Mouse (Mus musculus): ENCODE measurements at regions not wholly inside any gene's neighbourhood (a gene's known extent, or its start where the extent isn't known, plus 50 kb on each side); places are given as distances from the start of the nearest gene placed in this dataset.

DNA sequence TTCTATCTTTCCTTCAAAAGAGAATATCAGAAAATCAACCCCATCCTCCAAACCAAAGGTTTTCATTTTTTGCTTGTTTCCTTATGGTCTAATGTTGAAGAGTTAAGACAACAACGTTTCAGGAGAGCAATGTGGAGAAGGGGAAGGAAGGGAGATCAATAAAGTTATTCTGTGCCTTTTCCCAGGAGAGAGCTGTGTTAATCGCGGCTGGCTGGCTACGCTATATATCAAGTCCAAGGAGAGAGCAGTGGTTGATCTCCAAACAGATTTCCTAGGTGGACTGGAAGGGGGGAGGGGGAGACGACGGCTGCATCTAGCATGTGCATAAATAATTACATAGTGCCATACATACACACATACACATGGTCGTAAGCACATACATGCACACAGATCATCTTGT is 404.3 kb upstream of the Ubash3b start:
- H3K4me3 ChIP-seq (ENCODE audit: low read depth, low read length) = no peak overlapping the region
- H3K4me1 ChIP-seq (ENCODE audit: control insufficient read depth, insufficient read depth, insufficient read length, low read length) = no peaks in the 10 kb centered on the region
- WGBS = 71% methylated on average over 7 of the region's 7 CpGs
- TF ChIP-seq CTCF (IDR thresholded peaks at IDR 0.05; ENCODE audit: extremely low read depth, insufficient read length, insufficient replicate concordance, low read depth, low read length) (no peak), POLR2A (IDR thresholded peaks at IDR 0.05; ENCODE audit: low read depth, low read length) (no peak)
- no peaks in the 10 kb centered on the region for H3K36me3 ChIP-seq (ENCODE audit: control insufficient read depth, insufficient read depth, low read length)
- no peak overlapping the region for H3K27ac ChIP-seq (ENCODE audit: insufficient read depth, low read depth, low read length)
- no peaks in the 10 kb centered on the region for H3K27me3 ChIP-seq (ENCODE audit: control insufficient read depth, insufficient read depth, low read length)

- Histone ChIP-seq H3K36me3 (ENCODE audit: control insufficient read depth, insufficient read depth, low read length) (no peaks in the 10 kb centered on the region), H3K4me3 (ENCODE audit: low read depth, low read length) (no peak overlapping the region), H3K4me1 (ENCODE audit: control insufficient read depth, insufficient read depth, insufficient read length, low read length) (no peaks in the 10 kb centered on the region), H3K27ac (ENCODE audit: insufficient read depth, low read depth, low read length) (no peak overlapping the region), H3K27me3 (ENCODE audit: control insufficient read depth, insufficient read depth, low read length) (no peaks in the 10 kb centered on the region)
- 83% methylated on average over 2 of the region's 2 CpGs for WGBS
- TF ChIP-seq POLR2A (IDR thresholded peaks at IDR 0.05; ENCODE audit: low read depth, low read length) = no peak
- no peak for TF ChIP-seq CTCF (IDR thresholded peaks at IDR 0.05; ENCODE audit: extremely low read depth, insufficient read length, insufficient replicate concordance, low read depth, low read length)
Measured at GRCm38 (mm10) chr9:41563376-41563775, 401.9 kb upstream of the Ubash3b start.

GRCm38 (mm10) chr9:41558456-41558855 is 397.0 kb upstream of the Ubash3b start:
- WGBS = 84% methylated on average over 3 of the region's 3 CpGs
- no peaks in the 10 kb centered on the region for H3K36me3 ChIP-seq (ENCODE audit: control insufficient read depth, insufficient read depth, low read length)
- H3K27me3 ChIP-seq (ENCODE audit: control insufficient read depth, insufficient read depth, low read length) = no peaks in the 10 kb centered on the region
- H3K4me3 ChIP-seq (ENCODE audit: low read depth, low read length) = no peak overlapping the region
- no peak overlapping the region for H3K27ac ChIP-seq (ENCODE audit: insufficient read depth, low read depth, low read length)
- no peaks in the 10 kb centered on the region for H3K4me1 ChIP-seq (ENCODE audit: control insufficient read depth, insufficient read depth, insufficient read length, low read length)
- TF ChIP-seq CTCF (IDR thresholded peaks at IDR 0.05; ENCODE audit: extremely low read depth, insufficient read length, insufficient replicate concordance, low read depth, low read length) = no peak
- no peak for TF ChIP-seq POLR2A (IDR thresholded peaks at IDR 0.05; ENCODE audit: low read depth, low read length)

DNA sequence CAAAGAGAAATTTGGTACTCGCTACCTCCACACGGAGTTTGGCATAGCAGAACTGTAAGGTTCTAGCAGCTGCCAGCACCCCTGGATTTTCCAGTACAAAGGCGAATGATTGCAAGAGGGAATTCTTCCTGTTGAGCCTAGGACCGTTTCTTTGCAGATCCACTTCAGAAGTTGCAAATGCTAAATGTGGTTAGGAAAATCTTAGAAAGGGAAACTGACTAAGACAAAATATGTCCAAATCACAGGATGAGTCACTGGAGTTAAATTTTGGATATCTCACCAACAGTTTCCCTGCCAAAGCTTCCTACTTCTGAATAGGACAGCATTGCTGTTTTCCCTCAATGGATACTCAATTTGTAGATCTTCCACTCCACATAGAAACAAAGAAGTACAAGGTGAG is 395.4 kb upstream of the Ubash3b start:
- Histone ChIP-seq H3K36me3 (ENCODE audit: control insufficient read depth, insufficient read depth, low read length) (no peaks in the 10 kb centered on the region), H3K27ac (ENCODE audit: insufficient read depth, low read depth, low read length) (no peak overlapping the region), H3K4me1 (ENCODE audit: control insufficient read depth, insufficient read depth, insufficient read length, low read length) (no peaks in the 10 kb centered on the region), H3K27me3 (ENCODE audit: control insufficient read depth, insufficient read depth, low read length) (no peaks in the 10 kb centered on the region), H3K4me3 (ENCODE audit: low read depth, low read length) (no peak overlapping the region)
- no peak for TF ChIP-seq POLR2A (IDR thresholded peaks at IDR 0.05; ENCODE audit: low read depth, low read length)
- TF ChIP-seq CTCF (IDR thresholded peaks at IDR 0.05; ENCODE audit: extremely low read depth, insufficient read length, insufficient replicate concordance, low read depth, low read length) = no peak
- WGBS = 81% methylated on average over 4 of the region's 4 CpGs

GRCm38 (mm10) chr9:41545776-41546175 is 384.3 kb upstream of the Ubash3b start:
- Histone ChIP-seq H3K27me3 (ENCODE audit: control insufficient read depth, insufficient read depth, low read length) (no peaks in the 10 kb centered on the region), H3K27ac (ENCODE audit: insufficient read depth, low read depth, low read length) (no peak overlapping the region), H3K36me3 (ENCODE audit: control insufficient read depth, insufficient read depth, low read length) (no peaks in the 10 kb centered on the region), H3K4me1 (ENCODE audit: control insufficient read depth, insufficient read depth, insufficient read length, low read length) (no peaks in the 10 kb centered on the region), H3K4me3 (ENCODE audit: low read depth, low read length) (no peak overlapping the region)
- TF ChIP-seq POLR2A (IDR thresholded peaks at IDR 0.05; ENCODE audit: low read depth, low read length) (no peak), CTCF (IDR thresholded peaks at IDR 0.05; ENCODE audit: extremely low read depth, insufficient read length, insufficient replicate concordance, low read depth, low read length) (no peak)
- 45% methylated on average over 1 of the region's 1 CpGs for WGBS

DNA sequence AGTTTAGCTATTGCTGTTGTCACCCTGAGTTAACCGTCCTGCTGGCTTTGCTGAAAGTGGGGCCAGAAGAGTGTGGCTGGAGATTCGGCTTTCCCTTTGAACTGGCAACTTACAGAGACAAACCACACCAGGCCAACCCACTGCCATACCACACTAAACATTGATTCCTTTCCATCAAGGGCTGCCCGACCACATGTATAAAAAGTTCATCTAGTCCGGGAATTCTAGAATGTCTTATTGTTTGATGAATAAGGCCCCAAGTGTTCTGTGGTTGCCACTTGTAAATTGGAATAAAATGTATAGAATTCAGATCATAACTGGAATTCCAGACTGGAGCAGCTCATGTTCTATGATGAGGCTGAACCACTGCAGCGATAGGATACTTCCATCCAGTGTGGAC is 381.0 kb upstream of the Ubash3b start:
- Histone ChIP-seq H3K27ac (ENCODE audit: insufficient read depth, low read depth, low read length) (no peak overlapping the region), H3K4me1 (ENCODE audit: control insufficient read depth, insufficient read depth, insufficient read length, low read length) (no peaks in the 10 kb centered on the region), H3K36me3 (ENCODE audit: control insufficient read depth, insufficient read depth, low read length) (no peaks in the 10 kb centered on the region), H3K27me3 (ENCODE audit: control insufficient read depth, insufficient read depth, low read length) (no peaks in the 10 kb centered on the region), H3K4me3 (ENCODE audit: low read depth, low read length) (no peak overlapping the region)
- WGBS = 83% methylated on average over 5 of the region's 5 CpGs
- TF ChIP-seq CTCF (IDR thresholded peaks at IDR 0.05; ENCODE audit: extremely low read depth, insufficient read length, insufficient replicate concordance, low read depth, low read length) (no peak), POLR2A (IDR thresholded peaks at IDR 0.05; ENCODE audit: low read depth, low read length) (no peak)

DNA sequence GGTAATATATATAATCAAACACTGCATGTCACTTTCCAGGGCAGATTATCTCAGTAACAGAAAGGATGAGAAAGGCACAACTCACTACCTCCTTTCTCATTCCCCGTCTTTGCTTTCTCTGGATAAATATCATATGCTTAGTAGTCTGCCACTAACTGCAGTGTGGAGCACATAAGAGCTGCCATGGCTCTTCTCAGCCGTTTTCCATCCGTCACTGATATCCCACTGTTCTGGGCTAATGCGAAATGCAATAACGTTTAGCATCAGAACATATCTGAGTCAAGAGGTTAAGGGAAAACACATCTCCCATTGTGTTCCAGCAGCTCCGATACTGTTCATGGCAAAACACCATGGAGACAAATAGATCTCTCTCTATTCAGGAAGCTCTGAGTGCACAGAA is 379.8 kb upstream of the Ubash3b start:
- Histone ChIP-seq H3K36me3 (ENCODE audit: control insufficient read depth, insufficient read depth, low read length) (no peaks in the 10 kb centered on the region), H3K4me1 (ENCODE audit: control insufficient read depth, insufficient read depth, insufficient read length, low read length) (no peaks in the 10 kb centered on the region), H3K27ac (ENCODE audit: insufficient read depth, low read depth, low read length) (no peak overlapping the region), H3K27me3 (ENCODE audit: control insufficient read depth, insufficient read depth, low read length) (no peaks in the 10 kb centered on the region), H3K4me3 (ENCODE audit: low read depth, low read length) (no peak overlapping the region)
- TF ChIP-seq CTCF (IDR thresholded peaks at IDR 0.05; ENCODE audit: extremely low read depth, insufficient read length, insufficient replicate concordance, low read depth, low read length) (no peak), POLR2A (IDR thresholded peaks at IDR 0.05; ENCODE audit: low read depth, low read length) (no peak)
- 78% methylated on average over 6 of the region's 6 CpGs for WGBS

- no peaks in the 10 kb centered on the region for H3K36me3 ChIP-seq (ENCODE audit: control insufficient read depth, insufficient read depth, low read length)
- H3K27ac ChIP-seq (ENCODE audit: insufficient read depth, low read depth, low read length) = no peak overlapping the region
- H3K4me3 ChIP-seq (ENCODE audit: low read depth, low read length) = no peak overlapping the region
- H3K4me1 ChIP-seq (ENCODE audit: control insufficient read depth, insufficient read depth, insufficient read length, low read length) = no peaks in the 10 kb centered on the region
- no peaks in the 10 kb centered on the region for H3K27me3 ChIP-seq (ENCODE audit: control insufficient read depth, insufficient read depth, low read length)
- TF ChIP-seq POLR2A (IDR thresholded peaks at IDR 0.05; ENCODE audit: low read depth, low read length) (no peak), CTCF (IDR thresholded peaks at IDR 0.05; ENCODE audit: extremely low read depth, insufficient read length, insufficient replicate concordance, low read depth, low read length) (no peak)
- WGBS = 28% methylated on average over 3 of the region's 3 CpGs
Measured at GRCm38 (mm10) chr9:41532786-41533185, 371.3 kb upstream of the Ubash3b start.
